Comparison of ENCODE assay signal across 8 mouse cellular contexts in genomic region chr8:123653994-123654569, GRCm38 (mm10). TPM values are rescaled to one million over a fixed set of nuclear protein-coding genes. Genes with fewer than 3 reads are reported as not detected.
DNase-seq lines count a peak whose midpoint lies in the region; ATAC-seq and TF ChIP-seq lines count a peak whose summit lies in the region.

No protein-coding gene starts in this region.

- H3K27ac ChIP-seq in embryonic facial prominence, embryonic 13.5 days: peak overlapping the region; percentile 84
- H3K27ac ChIP-seq in heart, embryonic 11.5 days (ENCODE audit: low read depth, low read length): peak overlapping the region; percentile 87
- H3K27ac ChIP-seq in kidney, postnatal 0 days: peak overlapping the region; percentile 85

- TF ChIP-seq CTCF in kidney, postnatal 0 days (IDR thresholded peaks at IDR 0.05; ENCODE audit: low read depth): no peak

- H3K36me3 ChIP-seq in embryonic facial prominence, embryonic 13.5 days: peaks cover 30% of the 10 kb centered on the region
- H3K36me3 ChIP-seq in heart, embryonic 11.5 days (ENCODE audit: control insufficient read depth, insufficient read depth, low read length): peaks cover 20% of the 10 kb centered on the region
- peaks cover 4% of the 10 kb centered on the region; the same call in 1 of the 2 replicates for H3K36me3 ChIP-seq in kidney, postnatal 0 days (ENCODE audit: insufficient read depth, low read length)

- peak overlapping the region; percentile 90 for H3K9ac ChIP-seq in embryonic facial prominence, embryonic 13.5 days
- H3K9ac ChIP-seq in heart, embryonic 11.5 days (ENCODE audit: low read depth, low read length): peak overlapping the region; percentile 91
- H3K9ac ChIP-seq in kidney, postnatal 0 days (ENCODE audit: low read depth, low read length): peak overlapping the region; percentile 91

- peak; percentile 64 for ATAC-seq in embryonic facial prominence, embryonic 13.5 days (ENCODE audit: insufficient number of reproducible peaks, insufficient read depth, low FRiP score, low TSS enrichment, low read depth)
- ATAC-seq in heart, embryonic 11.5 days (replicated peaks; ENCODE audit: insufficient number of reproducible peaks, low FRiP score, low TSS enrichment): peak; percentile 14; the same call in 1 of the 2 replicates
- ATAC-seq in kidney, postnatal 0 days (replicated peaks; ENCODE audit: low FRiP score, low read depth): peak; percentile 70

- H3K9me3 ChIP-seq in embryonic facial prominence, embryonic 13.5 days: no peaks in the 10 kb centered on the region
- H3K9me3 ChIP-seq in heart, embryonic 11.5 days (replicated peaks; ENCODE audit: control insufficient read depth, low read length): no peaks in the 10 kb centered on the region
- no peaks in the 10 kb centered on the region for H3K9me3 ChIP-seq in kidney, postnatal 0 days (replicated peaks; ENCODE audit: low read length)

- peaks cover 27% of the 10 kb centered on the region for H3K4me1 ChIP-seq in embryonic facial prominence, embryonic 13.5 days
- H3K4me1 ChIP-seq in heart, embryonic 11.5 days (ENCODE audit: control insufficient read depth, insufficient read depth, low read length): peaks cover 15% of the 10 kb centered on the region
- H3K4me1 ChIP-seq in kidney, postnatal 0 days (replicated peaks; ENCODE audit: insufficient read depth, low read length): peaks cover 13% of the 10 kb centered on the region

- WGBS in embryonic facial prominence, embryonic 13.5 days: under 1% methylated on average over 75 of the region's 77 CpGs
- WGBS in heart, embryonic 11.5 days (ENCODE audit: insufficient replicate concordance): under 1% methylated on average over 63 of the region's 77 CpGs
- under 1% methylated on average over 71 of the region's 77 CpGs for WGBS in kidney, postnatal 0 days

- no peaks in the 10 kb centered on the region for H3K27me3 ChIP-seq in embryonic facial prominence, embryonic 13.5 days
- H3K27me3 ChIP-seq in heart, embryonic 11.5 days (ENCODE audit: control insufficient read depth, insufficient read depth, low read length): no peaks in the 10 kb centered on the region
- no peaks in the 10 kb centered on the region for H3K27me3 ChIP-seq in kidney, postnatal 0 days (ENCODE audit: insufficient read depth, low read length)

- DNase-seq in B cell, adult 2 months: peak; percentile 11 to 17
- peak; percentile 78 for DNase-seq in adrenal gland, postnatal 10 days
- DNase-seq in kidney, postnatal 0 days (ENCODE audit: low spot score): peak; percentile 81
- DNase-seq in lung, adult 18-20 months: peak; percentile 46 to 52
- DNase-seq in ovary, adult 18-20 months (ENCODE audit: low spot score): peak; percentile 39
- DNase-seq in thymus, postnatal 25 days: no peak

- peak overlapping the region; percentile 70 for H3K4me2 ChIP-seq in embryonic facial prominence, embryonic 13.5 days
- H3K4me2 ChIP-seq in heart, embryonic 11.5 days: peak overlapping the region; percentile 74
- H3K4me2 ChIP-seq in kidney, postnatal 0 days (ENCODE audit: low read length): peak overlapping the region; percentile 73

- H3K4me3 ChIP-seq in embryonic facial prominence, embryonic 13.5 days: peak overlapping the region; percentile 83
- H3K4me3 ChIP-seq in heart, embryonic 11.5 days (ENCODE audit: low read depth, low read length): peak overlapping the region; percentile 80
- peak overlapping the region; percentile 59 for H3K4me3 ChIP-seq in kidney, postnatal 0 days (replicated peaks; ENCODE audit: low read depth, low read length)

RNA-seq across cellular contexts. Expression of gene Rhou, which starts 0.4 kb away (rescaled TPM):
- 10 to 100 TPM; 42.8 to 48.5 TPM for total RNA-seq in adrenal gland, postnatal 10 days (2021)
- polyA plus RNA-seq in embryonic facial prominence, embryonic 13.5 days (2015; fragmentation: Nextera tagmentation; extraction: Ambion mirVana): 6.9 and 8.3 TPM in 2 replicates
- polyA plus RNA-seq in heart, embryonic 11.5 days (2014; fragmentation: Nextera tagmentation; extraction: Ambion mirVana): 15.9 and 17.3 TPM in 2 replicates
- 4.3 and 4.9 TPM in 2 replicates for polyA plus RNA-seq in kidney, postnatal 0 days (2015; fragmentation: Nextera tagmentation; extraction: Ambion mirVana)

Comparison
In these comparisons a context has a peak if more than half of its experiments do, and no peak if none do; other contexts are left out.
1. ATAC-seq: peak in every context shown above with its lines; median percentile 70 in kidney, postnatal 0 days; 64 in embryonic facial prominence, embryonic 13.5 days; 14 in heart, embryonic 11.5 days.